Mouse (Mus musculus) thymus, adult 18-20 months (tissue): ENCODE results near the gene Cct7.
"Not testable (repeated sequence)": the region's sequence is repeated elsewhere in the genome, so short reads cannot be mapped to it uniquely, and the experiment has no call there.

Experiments
- DNase-seq, 2 experiments: peaks; one replicate each; pipeline ENCODE4 v3.0.0; 2022; ENCODE audit warnings: mixed read lengths in 2 of 2

Cct7 gene

GRCm38 (mm10) chr6:85450697-85451663 lies at the start of gene Cct7:
Gene Cct7, plus strand, starts transcription at chr6:85451514.
- peak; percentile 96 to 98 for DNase-seq

- DNase-seq = no peak
Measured at GRCm38 (mm10) chr6:85402613-85403012, 48.7 kb upstream of the Cct7 start.

GRCm38 (mm10) chr6:85403039-85403438 lies 48.3 kb upstream of the Cct7 start:
- DNase-seq = no peak

GRCm38 (mm10) chr6:85409003-85409402 lies 42.3 kb upstream of the Cct7 start:
- DNase-seq = no peak

- DNase-seq = no peak
Measured at GRCm38 (mm10) chr6:85410771-85411273, 40.5 kb upstream of the Cct7 start.

- DNase-seq = no peak
Measured at GRCm38 (mm10) chr6:85415829-85416228, 35.5 kb upstream of the Cct7 start.

GRCm38 (mm10) chr6:85419150-85419549 lies 32.2 kb upstream of the Cct7 start:
- DNase-seq = no peak

- DNase-seq = no peak
Measured at GRCm38 (mm10) chr6:85423836-85424379, 27.4 kb upstream of the Cct7 start, which contains the start of gene Noto. Gene Noto, plus strand, starts transcription at chr6:85423886.

- no peak for DNase-seq
Measured at GRCm38 (mm10) chr6:85431274-85431841, 20.0 kb upstream of the Cct7 start.

GRCm38 (mm10) chr6:85431842-85432431 lies 19.4 kb upstream of the Cct7 start, which contains the start of gene Smyd5:
Gene Smyd5, plus strand, starts transcription at chr6:85431989.
- peak; percentile 70 to 75 for DNase-seq

GRCm38 (mm10) chr6:85433865-85434264 lies 17.4 kb upstream of the Cct7 start:
- no peak for DNase-seq

GRCm38 (mm10) chr6:85436204-85436603 lies 15.1 kb upstream of the Cct7 start:
- DNase-seq = no peak

- no peak for DNase-seq
Measured at GRCm38 (mm10) chr6:85436631-85437030, 14.7 kb upstream of the Cct7 start.

- DNase-seq = no peak
Measured at GRCm38 (mm10) chr6:85441142-85441541, 10.2 kb upstream of the Cct7 start.

- DNase-seq = no peak
Measured at GRCm38 (mm10) chr6:85443488-85444233, 7.7 kb upstream of the Cct7 start.

GRCm38 (mm10) chr6:85444266-85444965 lies 6.9 kb upstream of the Cct7 start:
- no peak for DNase-seq

- no peak for DNase-seq
Measured at GRCm38 (mm10) chr6:85445286-85445685, 6.0 kb upstream of the Cct7 start.

GRCm38 (mm10) chr6:85447351-85447750 lies 4.0 kb upstream of the Cct7 start:
- DNase-seq = no peak

- not testable (repeated sequence) for DNase-seq
Measured at GRCm38 (mm10) chr6:85450140-85450539, 1.2 kb upstream of the Cct7 start.

GRCm38 (mm10) chr6:85451664-85452410 lies 523 bp downstream of the Cct7 start, which contains the start of gene Pradc1:
Gene Pradc1, minus strand, starts transcription at chr6:85451970.
- peak; percentile 95 to 97 for DNase-seq

GRCm38 (mm10) chr6:85452411-85452665 lies 1.0 kb downstream of the Cct7 start:
- no peak for DNase-seq
